Mouse (Mus musculus) forebrain, embryonic 16.5 days (tissue): Measurements from ENCODE around the gene Tacstd2. TPM values are rescaled to one million over a fixed set of nuclear protein-coding genes. Genes with fewer than 3 reads are reported as not detected.

Source experiments
- ATAC-seq: fragments of 200-750 bp; cut with Nextera tagmentation; 2 replicates; pipeline ENCODE4 v1.8.0; 2017; ENCODE audit warnings: mild to moderate bottlenecking, moderate library complexity
- H3K27ac ChIP-seq: fragments of 300-500 bp; sonication (generic); 2 replicates; pipeline ENCODE4 v1.5.1; 2014; ENCODE audit warnings: low read length, control low read depth
- H3K27me3 ChIP-seq: fragments of 300-500 bp; sonication (generic); replicated peaks from 2 replicates; pipeline ENCODE4 v1.6.1; 2014; ENCODE audit warnings: low read length; ENCODE audit not compliant: control insufficient read depth, insufficient read depth
- H3K36me3 ChIP-seq: fragments of 300-500 bp; sonication (generic); 2 replicates; pipeline ENCODE4 v1.6.1; 2014; ENCODE audit not compliant: control insufficient read depth, insufficient read depth
- H3K4me1 ChIP-seq: fragments of 300-500 bp; sonication (generic); replicated peaks from 2 replicates; pipeline ENCODE4 v1.6.1; 2014; ENCODE audit warnings: low read length; ENCODE audit not compliant: control insufficient read depth, insufficient read depth
- H3K4me2 ChIP-seq: fragments of 300-500 bp; sonication (generic); 2 replicates; pipeline ENCODE4 v1.6.1; 2014; ENCODE audit warnings: mild to moderate bottlenecking, low read length, control low read depth
- H3K4me3 ChIP-seq: fragments of 300-500 bp; sonication (generic); replicated peaks from 2 replicates; pipeline ENCODE4 v1.5.1; 2014; ENCODE audit warnings: mild to moderate bottlenecking, low read length, control low read depth
- H3K9ac ChIP-seq: fragments of 300-500 bp; sonication (generic); replicated peaks from 2 replicates; pipeline ENCODE4 v1.6.1; 2014; ENCODE audit warnings: low read depth, low read length, control low read depth
- H3K9me3 ChIP-seq: fragments of 300-500 bp; sonication (generic); 2 replicates; pipeline ENCODE4 v1.6.1; 2016; ENCODE audit warnings: low read length; ENCODE audit not compliant: control insufficient read depth
- WGBS: fragments of 180-500 bp; shearing (Covaris S2); extraction: QIAGEN DNeasy Blood & Tissue Kit; methylation state at CpG from one replicate; pipeline ENCODE4 v1.1.7; 2014; 5-methylcytosine and 5-hydroxymethylcytosine counted together
- polyA plus RNA-seq: library from polyadenylated mRNA; unstranded; fragments of >200 nt; fragmentation: Nextera tagmentation; extraction: Ambion mirVana; gene quantifications from 2 replicates; pipeline ENCODE4 v1.2.1, GENCODE M21; 2015

The Tacstd2 gene
- polyA plus RNA-seq, result 0.86 and 0.92 TPM in 2 replicates

DNA sequence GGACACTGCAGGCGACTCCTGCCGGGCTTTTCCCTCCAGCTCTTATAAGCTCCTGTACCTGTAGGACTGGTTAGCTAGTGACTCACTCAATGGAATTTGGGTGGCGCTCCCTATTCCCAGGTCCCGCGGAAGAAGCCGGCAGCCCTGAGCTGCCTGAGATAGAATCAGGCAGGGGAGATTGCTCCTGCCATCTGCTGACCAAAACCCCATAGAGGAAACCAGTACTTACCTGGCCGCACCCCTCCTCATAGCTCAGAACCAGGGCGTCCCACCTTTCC lies at the start of gene Tacstd2:
Gene Tacstd2 (minus strand): TSS at position 20 of the 278 bp plus-strand sequence.
- H3K4me1 ChIP-seq, result peaks cover 12% of the 10 kb centered on the region
- no peaks in the 10 kb centered on the region for H3K9me3 ChIP-seq
- 3% methylated on average over 8 of the region's 8 CpGs for WGBS
- ATAC-seq, result no peak
- H3K4me2 ChIP-seq, result peak within 1 kb of the TSS; percentile 79
- H3K9ac ChIP-seq, result peak within 1 kb of the TSS; percentile 32
- H3K27me3 ChIP-seq, result peaks cover 47% of the 10 kb centered on the region
- peak within 1 kb of the TSS; percentile 51 for H3K4me3 ChIP-seq
- H3K27ac ChIP-seq, result no peak within 1 kb of the TSS
- no peaks in the 10 kb centered on the region for H3K36me3 ChIP-seq

DNA sequence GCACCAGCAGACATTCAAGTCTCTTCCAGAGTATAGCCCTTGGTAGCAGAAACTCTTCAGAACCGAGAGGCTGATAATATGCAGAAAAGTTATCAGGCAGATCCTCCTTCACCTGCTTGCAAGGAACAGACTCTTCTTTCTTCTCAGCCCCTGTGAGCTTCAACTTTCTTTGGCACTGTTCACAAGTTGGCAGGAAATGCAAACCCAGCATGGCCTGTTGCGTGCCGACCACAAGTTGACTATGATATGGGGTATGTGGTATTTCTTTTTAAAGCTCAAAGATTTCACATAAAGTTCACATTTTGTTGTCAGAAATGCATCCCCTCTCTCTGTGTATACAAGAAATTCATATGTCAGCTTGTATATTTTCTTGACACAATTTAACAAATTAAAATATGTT lies 30.7 kb upstream of the Tacstd2 start:
- 94% methylated on average over 3 of the region's 3 CpGs for WGBS
- no peak for ATAC-seq

DNA sequence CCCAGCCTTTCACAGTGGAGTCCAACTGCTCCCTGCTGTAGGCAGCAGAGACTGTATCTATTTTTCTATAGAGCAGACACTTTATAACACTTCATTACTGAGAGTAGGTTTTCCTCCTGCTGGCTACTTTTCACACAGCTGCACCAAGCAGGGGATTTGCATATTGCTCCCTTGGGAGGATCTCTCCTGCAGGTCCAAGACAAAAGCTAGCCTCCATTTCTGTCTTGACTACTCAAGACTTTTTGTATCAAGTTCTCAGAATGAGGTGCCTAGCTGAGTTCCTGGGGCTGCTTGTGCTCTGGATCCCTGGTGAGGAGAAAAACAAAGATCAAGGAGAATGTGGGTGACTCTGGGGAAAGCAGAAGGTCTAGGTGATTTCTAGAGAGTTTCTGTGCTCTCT lies 19.8 kb upstream of the Tacstd2 start:
- no peak overlapping the region for H3K9ac ChIP-seq
- H3K4me2 ChIP-seq, result no peak overlapping the region
- H3K4me1 ChIP-seq, result no peaks in the 10 kb centered on the region
- H3K27ac ChIP-seq, result no peak overlapping the region
- no peak for ATAC-seq
- H3K9me3 ChIP-seq, result no peaks in the 10 kb centered on the region
- H3K36me3 ChIP-seq, result no peaks in the 10 kb centered on the region
- H3K27me3 ChIP-seq, result no peaks in the 10 kb centered on the region
- H3K4me3 ChIP-seq, result no peak overlapping the region

More for the DNA sequence above, 30.7 kb upstream of the Tacstd2 start:
- no peak overlapping the region for H3K9ac ChIP-seq
- H3K4me2 ChIP-seq, result no peak overlapping the region
- H3K4me1 ChIP-seq, result no peaks in the 10 kb centered on the region
- no peak overlapping the region for H3K4me3 ChIP-seq
- H3K36me3 ChIP-seq, result no peaks in the 10 kb centered on the region
- H3K9me3 ChIP-seq, result no peaks in the 10 kb centered on the region
- no peaks in the 10 kb centered on the region for H3K27me3 ChIP-seq
- no peak overlapping the region for H3K27ac ChIP-seq

- Histone ChIP-seq H3K4me2 (no peak overlapping the region), H3K27me3 (no peaks in the 10 kb centered on the region), H3K4me3 (no peak overlapping the region), H3K27ac (no peak overlapping the region), H3K36me3 (no peaks in the 10 kb centered on the region), H3K9ac (no peak overlapping the region), H3K9me3 (no peaks in the 10 kb centered on the region), H3K4me1 (no peaks in the 10 kb centered on the region)
- no peak for ATAC-seq
- WGBS, result 22% methylated on average over 1 of the region's 1 CpGs
These were observed 14.0 kb upstream of the Tacstd2 start for GRCm38 (mm10) chr6:67549550-67549949.

- Histone ChIP-seq H3K9ac (peak overlapping the region; percentile 32), H3K9me3 (no peaks in the 10 kb centered on the region), H3K27me3 (peaks cover 47% of the 10 kb centered on the region), H3K4me2 (peak overlapping the region; percentile 79), H3K4me3 (peak overlapping the region; percentile 51), H3K36me3 (no peaks in the 10 kb centered on the region), H3K27ac (no peak overlapping the region), H3K4me1 (peaks cover 12% of the 10 kb centered on the region)
- 1% methylated on average over 62 of the region's 62 CpGs for WGBS
- ATAC-seq, result peak; percentile 57
These were observed 405 bp downstream of the Tacstd2 start for GRCm38 (mm10) chr6:67535005-67535776.

- ATAC-seq, result peak; percentile 23; the same call in 1 of the 2 replicates
- 7% methylated on average over 31 of the region's 31 CpGs for WGBS
- H3K9ac ChIP-seq, result peak overlapping the region; percentile 32
These were observed 1.2 kb downstream of the Tacstd2 start for GRCm38 (mm10) chr6:67534191-67535004.

DNA sequence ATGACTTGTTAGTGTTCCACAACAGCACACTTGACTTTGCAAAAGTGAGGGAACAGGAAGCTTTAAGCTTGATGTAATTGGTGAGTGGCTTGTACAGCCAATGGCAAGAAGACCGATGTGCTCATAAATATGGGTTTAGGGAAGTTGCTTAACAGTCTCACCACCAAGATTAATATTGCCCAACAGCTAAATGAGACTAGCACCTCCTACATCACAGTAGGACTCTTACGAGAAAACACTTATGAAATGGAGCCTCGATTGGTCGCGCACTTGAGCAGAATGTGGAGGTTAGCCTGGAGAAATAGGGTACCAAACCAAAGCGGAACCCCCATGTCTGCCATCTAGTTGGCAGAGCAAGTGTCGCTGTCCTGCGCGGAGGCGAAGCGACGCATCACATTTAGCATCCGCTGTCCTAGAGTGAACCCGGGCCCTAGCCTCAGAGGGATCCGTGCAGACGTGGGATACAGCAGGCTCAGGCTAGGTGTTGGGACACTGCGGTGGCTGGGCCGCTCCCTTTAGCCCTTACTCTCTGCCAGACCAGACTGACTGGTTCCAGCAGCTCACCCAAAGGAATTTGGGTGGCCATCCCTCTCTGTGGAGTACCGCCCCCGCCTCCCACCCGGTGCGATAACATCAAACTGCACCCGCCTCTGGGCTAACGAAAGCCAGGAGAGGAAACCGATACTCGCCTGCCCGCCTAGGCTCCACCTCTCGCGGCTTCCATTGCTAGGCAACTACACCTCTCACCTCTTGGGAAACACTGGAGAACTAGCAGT lies 2.7 kb downstream of the Tacstd2 start:
- 10% methylated on average over 29 of the region's 29 CpGs for WGBS
- Histone ChIP-seq H3K4me3 (peak overlapping the region; percentile 4; the same call in 1 of the 2 replicates), H3K27me3 (peaks cover 47% of the 10 kb centered on the region), H3K9me3 (no peaks in the 10 kb centered on the region), H3K4me2 (peak overlapping the region; percentile 25), H3K9ac (no peak overlapping the region), H3K36me3 (no peaks in the 10 kb centered on the region), H3K4me1 (peaks cover 12% of the 10 kb centered on the region), H3K27ac (no peak overlapping the region)
- ATAC-seq, result peak; percentile 63

More at GRCm38 (mm10) chr6:67534191-67535004, 1.2 kb downstream of the Tacstd2 start:
- Histone ChIP-seq H3K27me3 (peaks cover 47% of the 10 kb centered on the region), H3K27ac (no peak overlapping the region), H3K36me3 (no peaks in the 10 kb centered on the region), H3K9me3 (no peaks in the 10 kb centered on the region), H3K4me2 (peak overlapping the region; percentile 79), H3K4me3 (peak overlapping the region; percentile 51), H3K4me1 (peaks cover 12% of the 10 kb centered on the region)

- Histone ChIP-seq H3K27me3 (peaks cover 47% of the 10 kb centered on the region), H3K9ac (no peak overlapping the region), H3K4me3 (no peak overlapping the region), H3K9me3 (no peaks in the 10 kb centered on the region), H3K4me2 (no peak overlapping the region), H3K27ac (no peak overlapping the region), H3K4me1 (peaks cover 12% of the 10 kb centered on the region), H3K36me3 (no peaks in the 10 kb centered on the region)
- ATAC-seq, result no peak
- WGBS, result 61% methylated on average over 7 of the region's 7 CpGs
These were observed 3.8 kb downstream of the Tacstd2 start for GRCm38 (mm10) chr6:67531822-67532162.
